Comparison of ENCODE assay signal across 9 mouse cellular contexts in the genomic region with DNA sequence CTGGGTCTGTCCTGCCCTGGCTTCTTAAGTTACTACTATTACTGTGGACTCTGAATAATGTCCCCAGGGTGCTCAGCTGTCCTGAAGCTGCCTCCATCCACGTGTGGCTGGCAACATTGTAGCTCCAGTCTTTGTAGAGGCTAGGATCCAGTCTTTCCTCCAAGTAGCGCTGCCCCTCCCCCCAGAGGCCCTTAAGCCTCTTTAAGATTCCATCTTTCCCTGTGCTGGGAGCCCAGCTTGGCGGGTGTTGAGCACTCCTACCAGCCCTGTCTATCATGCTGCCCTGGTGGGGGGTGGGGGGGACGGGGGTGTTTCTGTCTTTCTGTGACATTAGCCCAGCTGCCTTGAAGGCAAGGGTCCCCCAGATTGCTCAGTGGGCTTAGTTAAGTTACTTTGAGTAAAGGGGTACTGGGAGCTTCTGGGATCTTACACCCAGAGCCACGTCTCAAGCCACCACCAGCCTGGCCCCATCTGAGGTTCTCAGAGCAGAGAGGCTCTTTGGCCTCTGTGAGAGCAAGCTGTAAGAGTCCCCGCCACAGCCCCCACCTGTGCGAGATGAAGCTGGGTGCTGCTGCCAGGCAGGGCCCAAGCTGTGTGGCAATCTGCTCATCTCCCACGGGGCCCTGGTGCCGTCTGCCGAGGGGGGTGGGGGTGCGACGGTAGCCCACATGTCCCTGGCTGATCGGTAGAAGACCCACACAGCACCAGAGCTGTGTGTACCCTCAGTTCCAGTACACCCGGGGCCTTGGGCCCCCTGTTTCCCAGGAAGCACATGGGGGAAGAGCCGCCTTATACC. TPM values are rescaled to one million over a fixed set of nuclear protein-coding genes. Genes with fewer than 3 reads are reported as not detected.
A peak's percentile ranks its signal among the peaks of the same experiment; 100 is the strongest.
DNase-seq lines count a peak whose midpoint lies in the region; ATAC-seq and TF ChIP-seq lines count a peak whose summit lies in the region.
"Had no signal": no experiment of that assay in that cellular context is flagged by ENCODE, and none has a peak within 500 bp of the region (broad histone marks: within the 10 kb centered on the region; RNA-seq: fewer than 3 reads in every experiment).

No protein-coding gene starts in this region.

- H3K27me3 ChIP-seq in heart, embryonic 11.5 days (ENCODE audit: control insufficient read depth, insufficient read depth, low read length), result no peaks in the 10 kb centered on the region
- no peaks in the 10 kb centered on the region for H3K27me3 ChIP-seq in embryonic facial prominence, embryonic 14.5 days (replicated peaks; ENCODE audit: control insufficient read depth, insufficient read depth, low read length)
- H3K27me3 ChIP-seq in liver, embryonic 11.5 days (replicated peaks; ENCODE audit: control insufficient read depth, insufficient read depth, low read length), result no peaks in the 10 kb centered on the region

- H3K36me3 ChIP-seq in heart, embryonic 11.5 days (ENCODE audit: control insufficient read depth, insufficient read depth, low read length), result peaks cover 2% of the 10 kb centered on the region; the same call in 1 of the 2 replicates
- peaks cover 53% of the 10 kb centered on the region for H3K36me3 ChIP-seq in ES-E14 (ENCODE audit: control insufficient read depth, insufficient read depth, low read length, poor library complexity, severe bottlenecking)
- H3K36me3 ChIP-seq in embryonic facial prominence, embryonic 14.5 days (ENCODE audit: control insufficient read depth, insufficient read depth, low read length), result 0 out of 2 replicates have a peak, but pooled peaks cover 4% of the 10 kb centered on the region
- peaks cover 14% of the 10 kb centered on the region for H3K36me3 ChIP-seq in liver, embryonic 11.5 days (ENCODE audit: control insufficient read depth, insufficient read depth, low read length)

- peak overlapping the region; percentile 94 for H3K27ac ChIP-seq in heart, embryonic 11.5 days (ENCODE audit: low read depth, low read length)
- H3K27ac ChIP-seq in ES-E14 (ENCODE audit: insufficient read depth, low read depth, low read length, poor library complexity, severe bottlenecking), result no peak overlapping the region
- H3K27ac ChIP-seq in embryonic facial prominence, embryonic 14.5 days (replicated peaks; ENCODE audit: low read depth, low read length), result no peak overlapping the region
- no peak overlapping the region for H3K27ac ChIP-seq in liver, embryonic 11.5 days (ENCODE audit: low read depth, low read length)
- H3K27ac ChIP-seq: macrophage had no signal

- 54% methylated on average over 15 of the region's 15 CpGs for WGBS in heart, embryonic 11.5 days (ENCODE audit: insufficient replicate concordance)
- 51% methylated on average over 14 of the region's 15 CpGs for WGBS in embryonic facial prominence, embryonic 14.5 days
- 66% methylated on average over 15 of the region's 15 CpGs for WGBS in liver, embryonic 11.5 days

- H3K4me1 ChIP-seq in heart, embryonic 11.5 days (ENCODE audit: control insufficient read depth, insufficient read depth, low read length), result peaks cover 93% of the 10 kb centered on the region
- H3K4me1 ChIP-seq in ES-E14 (ENCODE audit: control insufficient read depth in 2 of 2, insufficient read depth in 2 of 2, low read length in 2 of 2, poor library complexity in 1 of 2), result peaks cover 0 to 57% of the 10 kb centered on the region in 2 experiments; a peak in 3 of 4 replicates
- H3K4me1 ChIP-seq in embryonic facial prominence, embryonic 14.5 days (ENCODE audit: control insufficient read depth, insufficient read depth, low read length), result peaks cover 49% of the 10 kb centered on the region
- peaks cover 67% of the 10 kb centered on the region for H3K4me1 ChIP-seq in liver, embryonic 11.5 days (replicated peaks; ENCODE audit: control insufficient read depth, insufficient read depth, low read length)

- no peaks in the 10 kb centered on the region for H3K9me3 ChIP-seq in heart, embryonic 11.5 days (replicated peaks; ENCODE audit: control insufficient read depth, low read length)
- no peaks in the 10 kb centered on the region for H3K9me3 ChIP-seq in ES-E14 (ENCODE audit: control insufficient read depth, insufficient read depth, low read depth, low read length)
- no peaks in the 10 kb centered on the region for H3K9me3 ChIP-seq in embryonic facial prominence, embryonic 14.5 days (ENCODE audit: control insufficient read depth, low read length)
- no peaks in the 10 kb centered on the region for H3K9me3 ChIP-seq in liver, embryonic 11.5 days (ENCODE audit: control insufficient read depth, low read length)

- in situ Hi-C loops in ES-E14 (cut with MboI; ENCODE audit: low sequenced_read_pairs in 2 of 2, unreplicated experiment in 2 of 2), result no loop called here

- no peak overlapping the region for H3K4me2 ChIP-seq in heart, embryonic 11.5 days
- no peak overlapping the region for H3K4me2 ChIP-seq in embryonic facial prominence, embryonic 14.5 days (ENCODE audit: low read depth, low read length)
- no peak overlapping the region for H3K4me2 ChIP-seq in liver, embryonic 11.5 days

- no peak for ATAC-seq in heart, embryonic 11.5 days (replicated peaks; ENCODE audit: insufficient number of reproducible peaks, low FRiP score, low TSS enrichment)
- ATAC-seq in embryonic facial prominence, embryonic 14.5 days (ENCODE audit: low read depth), result peak; percentile 27; the same call in 1 of the 2 replicates
- ATAC-seq in liver, embryonic 11.5 days (replicated peaks; ENCODE audit: low FRiP score), result no peak

- no peak for DNase-seq in heart, adult 8-10 months (ENCODE audit: low spot score)
- DNase-seq in ES-E14 (ENCODE audit: low read depth, low spot score), result no peak
- no peak for DNase-seq in embryonic facial prominence, embryonic 14.5 days (ENCODE audit: low spot score)
- DNase-seq in layer of hippocampus, postnatal 14 days (ENCODE audit: low spot score in 2 of 2), result peak; percentile 88 to 91
- DNase-seq in right cerebral cortex, postnatal 25 days, result peak; percentile 75
- no peak for DNase-seq in liver, embryonic 11.5 days (ENCODE audit: low spot score)
- DNase-seq in heart, adult 11 months, result no peak

- H3K9ac ChIP-seq in heart, embryonic 11.5 days (ENCODE audit: low read depth, low read length), result peak overlapping the region; percentile 65; the same call in 1 of the 2 replicates
- H3K9ac ChIP-seq in ES-E14 (ENCODE audit: insufficient read depth, low read depth, low read length, poor library complexity, severe bottlenecking), result peak overlapping the region; percentile 21
- H3K9ac ChIP-seq in embryonic facial prominence, embryonic 14.5 days (ENCODE audit: low read depth, low read length), result no peak overlapping the region
- no peak overlapping the region for H3K9ac ChIP-seq in liver, embryonic 11.5 days (ENCODE audit: low read depth, low read length)

- H3K4me3 ChIP-seq in heart, embryonic 11.5 days (ENCODE audit: low read depth, low read length), result no peak overlapping the region
- H3K4me3 ChIP-seq in ES-E14 (ENCODE audit: insufficient read depth in 1 of 2, low read depth in 1 of 2, low read length in 2 of 2, poor library complexity in 1 of 2, severe bottlenecking in 1 of 2), result no peak overlapping the region
- no peak overlapping the region for H3K4me3 ChIP-seq in embryonic facial prominence, embryonic 14.5 days (ENCODE audit: low read depth, low read length)
- H3K4me3 ChIP-seq in liver, embryonic 11.5 days (ENCODE audit: low read depth, low read length), result no peak overlapping the region

TF ChIP-seq in ES-E14, 5 proteins besides CTCF, POLR2A, EP300 and RAD21:
- TF ChIP-seq CHD2 (IDR thresholded peaks at IDR 0.05; ENCODE audit: low read depth, low read length) (no peak), MAFK (IDR thresholded peaks at IDR 0.05; ENCODE audit: insufficient read depth, low read depth, low read length) (no peak), HCFC1 (IDR thresholded peaks at IDR 0.05; ENCODE audit: borderline replicate concordance, insufficient read depth, low read length) (no peak), ZC3H11A (IDR thresholded peaks at IDR 0.05; ENCODE audit: borderline replicate concordance, low read depth, low read length) (no peak), ZNF384 (IDR thresholded peaks at IDR 0.05; ENCODE audit: low read depth, low read length) (no peak)
TF ChIP-seq in ES-E14: peak in this region for 0.

RNA-seq across cellular contexts. Expression of a gene that starts 31.7 kb away (rescaled TPM):
- polyA plus RNA-seq in heart, embryonic 11.5 days (2014; fragmentation: Nextera tagmentation; extraction: Ambion mirVana), result 81.8 and 82.7 TPM in 2 replicates
- total RNA-seq in heart, adult 8-10 months (2022), result 1 to 10 TPM in 3 of 4 experiments, under 1 TPM in 1; 0.98 to 1.7 (median 1.7) TPM
- 47.0 and 56.2 TPM in 2 replicates for total RNA-seq in ES-E14 (2012; rRNA removed)
- polyA plus RNA-seq in embryonic facial prominence, embryonic 14.5 days (2014; fragmentation: Nextera tagmentation; extraction: Ambion mirVana), result 82.7 and 94.0 TPM in 2 replicates
- 1 to 10 TPM; 2.0 to 3.4 TPM for total RNA-seq in layer of hippocampus, postnatal 14 days (2021)
- polyA plus RNA-seq in liver, embryonic 11.5 days (2014; fragmentation: Nextera tagmentation; extraction: Ambion mirVana), result 125 and 127 TPM in 2 replicates

Comparison
In these comparisons a context has a peak if more than half of its experiments do, and no peak if none do; other contexts are left out.
1. H3K9ac ChIP-seq: peak in heart, embryonic 11.5 days (single experiment) and ES-E14 (single experiment); none in embryonic facial prominence, embryonic 14.5 days (single experiment) and liver, embryonic 11.5 days (single experiment).
2. DNase-seq: peak in layer of hippocampus, postnatal 14 days (2 of 2) and right cerebral cortex, postnatal 25 days (single experiment); none in heart, adult 8-10 months (single experiment), ES-E14 (single experiment), embryonic facial prominence, embryonic 14.5 days (single experiment), liver, embryonic 11.5 days (single experiment) and heart, adult 11 months (single experiment).
3. RNA of a gene that starts 31.7 kb away (total RNA-seq): 47.0 to 56.2 TPM in ES-E14; 2.0 to 3.4 TPM in layer of hippocampus, postnatal 14 days and 0.98 to 1.7 TPM in heart, adult 8-10 months; every median in the first group is over 10 times any median in the second.